Mouse (Mus musculus) embryonic fibroblast, embryonic 13.5 days (primary cell): ENCODE results near the gene Lamtor4.

Source experiments
- CTCF ChIP-seq: IDR thresholded peaks from 2 replicates; pipeline ENCODE4 v1.5.1; 2011; ENCODE audit warnings: mild to moderate bottlenecking, control low read depth, low read length, moderate library complexity, borderline replicate concordance; ENCODE audit not compliant: insufficient read depth
- POLR2A ChIP-seq: IDR thresholded peaks from 2 replicates; pipeline ENCODE4 v1.6.1; 2011; ENCODE audit warnings: low read depth, mild to moderate bottlenecking, control low read depth, low read length, moderate library complexity

- TF ChIP-seq POLR2A (no peak), CTCF (no peak)
Observed at GRCm38 (mm10) chr5:138234224-138234623, 21.1 kb upstream of the Lamtor4 start.
